ENCODE assay signal across 8 mouse cellular contexts in genomic region chr7:97480821-97481339, GRCm38 (mm10). TPM values are rescaled to one million over a fixed set of nuclear protein-coding genes. Genes with fewer than 3 reads are reported as not detected.
DNase-seq lines count a peak whose midpoint lies in the region; ATAC-seq lines count a peak whose summit lies in the region.

Ints4 (plus strand) TSS chr7:97480956.

- H3K4me1 ChIP-seq in heart, embryonic 10.5 days: peaks cover 8% of the 10 kb centered on the region
- H3K4me1 ChIP-seq in kidney, embryonic 15.5 days: peaks cover 14% of the 10 kb centered on the region

- H3K36me3 ChIP-seq in heart, embryonic 10.5 days: peaks cover 13% of the 10 kb centered on the region
- peaks cover 14% of the 10 kb centered on the region for H3K36me3 ChIP-seq in kidney, embryonic 15.5 days

- peak; percentile 98 for ATAC-seq in erythroblast, adult 5-6 weeks (replicated peaks; ENCODE audit: low FRiP score, poor library complexity, severe bottlenecking)
- ATAC-seq in kidney, embryonic 15.5 days (replicated peaks; ENCODE audit: low FRiP score): peak; percentile 100
- peak; percentile 99 for ATAC-seq in monocyte, adult 5-6 weeks (replicated peaks; ENCODE audit: insufficient number of reproducible peaks, low FRiP score, low TSS enrichment, poor library complexity, severe bottlenecking)

- H3K27ac ChIP-seq in heart, embryonic 10.5 days: peak within 1 kb of the TSS; percentile 81
- peak within 1 kb of the TSS; percentile 76 for H3K27ac ChIP-seq in kidney, embryonic 15.5 days

- no peaks in the 10 kb centered on the region for H3K27me3 ChIP-seq in heart, embryonic 10.5 days (ENCODE audit: insufficient read depth, poor library complexity, severe bottlenecking)
- no peaks in the 10 kb centered on the region for H3K27me3 ChIP-seq in kidney, embryonic 15.5 days

- H3K9me3 ChIP-seq in heart, embryonic 10.5 days: no peaks in the 10 kb centered on the region
- no peaks in the 10 kb centered on the region for H3K9me3 ChIP-seq in kidney, embryonic 15.5 days (replicated peaks)

- H3K4me3 ChIP-seq in heart, embryonic 10.5 days: peak within 1 kb of the TSS; percentile 71
- peak within 1 kb of the TSS; percentile 63 for H3K4me3 ChIP-seq in kidney, embryonic 15.5 days (replicated peaks)

- under 1% methylated on average over 24 of the region's 24 CpGs for WGBS in heart, embryonic 10.5 days
- under 1% methylated on average over 24 of the region's 24 CpGs for WGBS in kidney, embryonic 15.5 days

- DNase-seq in B cell, adult 2 months: peak; percentile 78 to 82
- peak; percentile 100 for DNase-seq in brain, adult 2 months (ENCODE audit: low read depth, low spot score)
- peak; percentile 99 for DNase-seq in heart, embryonic 10.5 days (ENCODE audit: low spot score)
- DNase-seq in liver: peak; percentile 92
- DNase-seq in spleen, postnatal 4 days (ENCODE audit: low spot score in 2 of 2): peak; percentile 87 to 89

- peak within 1 kb of the TSS; percentile 46 for H3K9ac ChIP-seq in kidney, embryonic 15.5 days

- H3K4me2 ChIP-seq in kidney, embryonic 15.5 days: peak within 1 kb of the TSS; percentile 61

RNA-seq across cellular contexts. Expression of gene Ints4, which starts in this region (rescaled TPM):
- 30.9 and 39.2 TPM in 2 replicates for total RNA-seq in erythroblast, adult 5-6 weeks (2015; ENCODE audit: low replicate concordance)
- 11.2 and 19.9 TPM in 2 replicates for total RNA-seq in erythroblast, adult 5-6 weeks (2017; ENCODE audit: low replicate concordance)
- 45.6 and 48.5 TPM in 2 replicates for polyA plus RNA-seq in heart, embryonic 10.5 days (2016; fragmentation: Nextera tagmentation; extraction: Ambion mirVana)
- polyA plus RNA-seq in kidney, embryonic 15.5 days (2015; fragmentation: Nextera tagmentation; extraction: Ambion mirVana): 50.2 and 53.5 TPM in 2 replicates
- total RNA-seq in monocyte, adult 5-6 weeks (2017): 23.7 to 41.9 TPM (median 34.0 TPM) in 3 replicates

Comparison
In these comparisons a context has a peak if more than half of its experiments do, and no peak if none do; other contexts are left out.
1. Peak in every context shown above with its lines: DNase-seq, ATAC-seq, H3K4me3 ChIP-seq and H3K27ac ChIP-seq.